Mouse (Mus musculus): ENCODE results near the gene Soat1. TPM values are rescaled to one million over a fixed set of nuclear protein-coding genes. Genes with fewer than 3 reads are reported as not detected.
"Not testable (repeated sequence)": the region's sequence is repeated elsewhere in the genome, so short reads cannot be mapped to it uniquely, and the experiment has no call there.

The Soat1 gene
- polyA plus RNA-seq, 1 experiment from 2014 or later = 12.4 TPM

DNA sequence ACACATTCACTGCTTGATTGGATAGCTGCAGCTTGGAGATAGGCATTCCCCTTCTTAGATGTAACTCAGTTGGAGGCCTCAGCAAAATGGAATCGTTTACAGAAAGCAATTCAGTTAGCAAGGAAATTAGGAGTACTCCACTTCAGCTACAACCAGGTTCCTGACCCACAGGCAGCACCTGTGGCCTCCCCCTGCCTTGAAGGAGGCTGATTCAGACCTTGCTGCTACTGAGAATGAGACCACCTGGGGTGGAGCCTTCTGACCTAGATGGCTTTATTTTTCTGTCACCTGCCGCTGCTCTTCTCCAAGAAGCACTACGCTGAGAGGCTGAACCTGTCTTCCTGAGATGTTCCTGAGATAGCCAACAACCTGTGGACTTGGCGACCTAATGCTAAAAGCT lies 65.6 kb downstream of the Soat1 start:
- no peak overlapping the region for H3K4me2 ChIP-seq (replicated peaks)
- H3K9me3 ChIP-seq = no peaks in the 10 kb centered on the region
- no peak overlapping the region for H3K9ac ChIP-seq (replicated peaks)
- H3K27ac ChIP-seq (replicated peaks) = no peak overlapping the region
- H3K4me3 ChIP-seq = no peak overlapping the region
- H3K4me1 ChIP-seq = no peaks in the 10 kb centered on the region
- H3K27me3 ChIP-seq = no peaks in the 10 kb centered on the region
- no peak for ATAC-seq (replicated peaks)
- no peaks in the 10 kb centered on the region for H3K36me3 ChIP-seq
- WGBS = 75% methylated on average over 4 of the region's 4 CpGs

DNA sequence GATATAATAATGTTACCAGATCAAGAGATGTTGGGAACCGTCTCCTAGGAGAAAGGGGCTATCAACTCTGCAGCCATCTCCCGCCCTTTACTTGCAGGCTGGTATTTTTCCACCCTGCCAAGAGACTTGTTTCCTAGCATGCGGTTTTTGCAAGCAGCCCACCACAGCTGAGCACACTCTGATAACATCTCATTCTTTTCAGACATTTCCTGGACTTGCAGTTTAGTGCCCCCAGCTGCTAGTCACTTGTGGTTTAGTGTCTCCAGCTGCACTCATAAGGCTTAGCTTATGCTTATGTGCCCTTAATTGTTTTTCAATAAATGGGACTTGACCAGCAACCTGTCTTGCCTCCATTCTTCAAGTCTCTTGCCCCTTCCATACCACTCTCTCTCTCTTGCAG lies 66.1 kb downstream of the Soat1 start:
- H3K9me3 ChIP-seq = no peaks in the 10 kb centered on the region
- no peak overlapping the region for H3K4me2 ChIP-seq (replicated peaks)
- ATAC-seq (replicated peaks) = no peak
- no peak overlapping the region for H3K27ac ChIP-seq (replicated peaks)
- no peaks in the 10 kb centered on the region for H3K36me3 ChIP-seq
- 83% methylated on average over 3 of the region's 3 CpGs for WGBS
- no peak overlapping the region for H3K4me3 ChIP-seq
- no peak overlapping the region for H3K9ac ChIP-seq (replicated peaks)
- H3K27me3 ChIP-seq = no peaks in the 10 kb centered on the region
- H3K4me1 ChIP-seq = no peaks in the 10 kb centered on the region

DNA sequence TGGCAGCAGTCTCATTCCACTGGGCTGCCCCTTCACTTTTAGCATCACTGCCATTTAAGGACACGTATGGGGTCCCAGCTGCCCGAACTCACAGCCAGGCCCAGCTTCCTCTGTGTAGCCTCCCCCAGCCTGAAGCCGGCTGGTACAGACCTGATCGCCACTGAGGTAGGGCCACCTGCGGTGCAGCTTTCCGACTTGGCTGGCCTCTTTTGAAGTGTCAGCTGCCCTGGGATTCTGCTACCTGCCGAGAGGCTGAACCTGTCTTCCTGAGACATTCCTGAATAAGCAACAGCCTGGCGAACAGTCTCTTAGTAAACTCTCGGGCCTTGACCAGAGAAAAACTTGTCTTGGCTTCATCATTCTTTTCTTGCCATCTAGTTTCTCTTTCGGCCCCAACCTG lies 70.9 kb downstream of the Soat1 start:
- Histone ChIP-seq H3K36me3 (no peaks in the 10 kb centered on the region), H3K4me1 (no peaks in the 10 kb centered on the region), H3K27ac (replicated peaks) (no peak overlapping the region), H3K9ac (replicated peaks) (no peak overlapping the region), H3K4me3 (no peak overlapping the region), H3K9me3 (no peaks in the 10 kb centered on the region), H3K4me2 (replicated peaks) (no peak overlapping the region), H3K27me3 (no peaks in the 10 kb centered on the region)
- 33% methylated on average over 10 of the region's 10 CpGs for whole genome bisulfite sequencing
- no peak for ATAC-seq (replicated peaks)

DNA sequence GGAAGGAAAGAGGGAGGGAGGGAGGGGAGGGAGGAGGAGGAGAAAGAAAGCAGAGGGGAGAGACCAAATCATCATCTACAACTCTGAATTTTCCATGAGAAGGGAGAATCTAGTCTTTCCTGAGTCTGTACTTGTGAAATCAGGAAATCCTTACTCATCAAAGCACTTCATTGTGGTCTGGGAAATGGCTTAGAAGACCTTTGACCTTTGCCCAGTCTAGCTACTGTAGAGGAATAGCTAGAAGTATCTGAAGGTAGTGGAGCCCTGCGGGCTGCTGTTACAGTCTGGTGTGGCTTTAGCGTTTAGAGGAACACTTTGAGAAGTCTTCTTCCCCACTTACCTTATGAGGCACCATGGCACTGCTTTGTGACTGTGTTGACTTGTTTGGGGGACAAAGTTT lies 71.6 kb downstream of the Soat1 start:
- no peaks in the 10 kb centered on the region for H3K27me3 ChIP-seq
- H3K4me2 ChIP-seq (replicated peaks) = no peak overlapping the region
- H3K36me3 ChIP-seq = no peaks in the 10 kb centered on the region
- H3K9ac ChIP-seq (replicated peaks) = no peak overlapping the region
- no peak for ATAC-seq (replicated peaks)
- WGBS = 66% methylated on average over 2 of the region's 2 CpGs
- no peak overlapping the region for H3K4me3 ChIP-seq
- H3K9me3 ChIP-seq = no peaks in the 10 kb centered on the region
- no peak overlapping the region for H3K27ac ChIP-seq (replicated peaks)
- H3K4me1 ChIP-seq = no peaks in the 10 kb centered on the region

DNA sequence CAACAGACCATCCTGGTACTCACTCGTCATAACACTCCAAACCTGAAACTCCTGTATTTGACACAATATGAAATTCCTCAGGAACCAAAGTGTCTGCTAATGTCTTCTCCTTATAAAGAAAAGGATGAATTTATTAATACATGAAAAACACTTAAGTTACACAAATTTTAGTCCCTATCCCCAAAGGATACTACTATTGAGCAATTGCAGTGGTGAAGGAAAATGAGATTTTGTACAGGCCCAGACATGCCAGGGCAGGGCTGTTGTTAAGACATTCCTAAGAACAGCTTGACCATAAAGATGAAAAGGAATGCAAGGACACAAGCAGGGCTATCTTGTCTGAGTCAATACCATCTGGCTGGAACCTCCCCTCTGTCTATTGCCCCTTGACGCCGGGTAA lies 74.0 kb downstream of the Soat1 start:
- WGBS = 84% methylated on average over 3 of the region's 3 CpGs
- not testable (repeated sequence) for ATAC-seq (replicated peaks); H3K4me3 ChIP-seq

DNA sequence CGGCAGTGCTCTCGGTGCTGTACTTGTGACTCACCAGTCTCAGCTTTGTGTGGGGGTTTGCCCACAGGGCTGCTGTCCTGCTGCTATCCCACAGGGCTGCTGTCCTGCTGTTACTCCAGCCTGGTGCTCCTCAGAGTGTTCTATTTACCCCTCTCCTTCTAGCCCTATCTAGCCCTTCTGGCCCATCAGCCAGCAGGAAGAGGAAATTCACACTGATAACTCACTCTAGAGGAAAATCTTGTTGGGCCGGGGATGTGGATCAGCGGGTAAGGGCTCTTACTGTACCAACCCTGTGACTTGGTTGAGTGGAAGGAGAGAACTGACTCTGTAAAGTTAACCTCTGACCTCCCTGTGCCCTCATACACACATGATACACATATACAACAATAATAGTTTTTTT lies 81.0 kb downstream of the Soat1 start:
- Histone ChIP-seq H3K4me2 (replicated peaks) (no peak overlapping the region), H3K9ac (replicated peaks) (no peak overlapping the region), H3K9me3 (no peaks in the 10 kb centered on the region), H3K36me3 (no peaks in the 10 kb centered on the region), H3K27ac (replicated peaks) (no peak overlapping the region), H3K4me3 (no peak overlapping the region), H3K27me3 (no peaks in the 10 kb centered on the region), H3K4me1 (no peaks in the 10 kb centered on the region)
- ATAC-seq (replicated peaks) = no peak
- 94% methylated on average over 4 of the region's 4 CpGs for WGBS

More for the DNA sequence above, 74.0 kb downstream of the Soat1 start:
- not testable (repeated sequence) for H3K36me3 ChIP-seq; H3K9ac ChIP-seq (replicated peaks); H3K9me3 ChIP-seq; H3K4me2 ChIP-seq (replicated peaks); H3K27ac ChIP-seq (replicated peaks); H3K27me3 ChIP-seq; H3K4me1 ChIP-seq

DNA sequence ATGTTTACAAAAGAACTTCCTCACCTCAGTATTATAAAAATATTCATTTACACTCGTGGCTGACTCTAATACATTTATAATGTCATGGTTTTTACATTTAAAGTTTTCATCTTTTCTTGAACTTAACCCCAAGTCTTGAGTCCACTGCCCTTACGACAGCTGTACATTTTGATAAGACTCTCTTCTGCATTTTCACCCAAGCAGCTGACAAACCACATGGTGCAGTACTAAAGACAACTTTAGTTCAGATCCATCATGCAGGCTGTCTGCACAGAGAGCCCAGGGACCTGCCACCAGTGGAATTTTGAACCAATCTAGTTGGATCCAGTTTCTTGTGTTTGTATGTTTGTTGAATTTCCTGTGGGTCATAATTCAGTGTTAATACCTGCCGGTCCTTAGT lies 87.3 kb downstream of the Soat1 start:
- 77% methylated on average over 3 of the region's 3 CpGs for WGBS
- H3K27me3 ChIP-seq = no peaks in the 10 kb centered on the region
- H3K27ac ChIP-seq (replicated peaks) = no peak overlapping the region
- no peak for ATAC-seq (replicated peaks)
- H3K9me3 ChIP-seq = no peaks in the 10 kb centered on the region
- no peaks in the 10 kb centered on the region for H3K36me3 ChIP-seq
- no peak overlapping the region for H3K4me3 ChIP-seq
- H3K4me2 ChIP-seq (replicated peaks) = no peak overlapping the region
- no peaks in the 10 kb centered on the region for H3K4me1 ChIP-seq
- H3K9ac ChIP-seq (replicated peaks) = no peak overlapping the region

DNA sequence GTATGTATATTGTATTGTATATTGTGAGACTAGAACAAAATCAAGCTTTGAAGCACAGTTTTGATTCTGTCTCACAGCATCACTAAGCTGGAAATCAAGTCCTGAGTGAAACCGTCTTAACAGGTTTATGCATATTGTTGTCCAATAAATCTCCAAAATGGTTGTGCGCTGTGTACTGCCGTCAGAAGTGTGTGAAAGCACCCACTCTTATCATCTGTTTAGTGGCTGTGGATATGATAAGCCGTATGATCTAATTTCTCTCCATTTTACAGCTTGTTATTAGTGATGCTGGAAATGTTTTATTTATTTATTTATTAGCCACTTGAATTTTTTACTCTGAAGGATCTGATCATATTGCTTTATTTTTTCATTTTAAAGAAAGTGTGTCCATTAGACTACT lies 87.9 kb downstream of the Soat1 start:
- no peaks in the 10 kb centered on the region for H3K36me3 ChIP-seq
- no peak for ATAC-seq (replicated peaks)
- H3K27ac ChIP-seq (replicated peaks) = no peak overlapping the region
- H3K4me3 ChIP-seq = no peak overlapping the region
- no peaks in the 10 kb centered on the region for H3K9me3 ChIP-seq
- no peak overlapping the region for H3K4me2 ChIP-seq (replicated peaks)
- H3K9ac ChIP-seq (replicated peaks) = no peak overlapping the region
- WGBS = 92% methylated on average over 4 of the region's 4 CpGs
- H3K27me3 ChIP-seq = no peaks in the 10 kb centered on the region
- H3K4me1 ChIP-seq = no peaks in the 10 kb centered on the region

DNA sequence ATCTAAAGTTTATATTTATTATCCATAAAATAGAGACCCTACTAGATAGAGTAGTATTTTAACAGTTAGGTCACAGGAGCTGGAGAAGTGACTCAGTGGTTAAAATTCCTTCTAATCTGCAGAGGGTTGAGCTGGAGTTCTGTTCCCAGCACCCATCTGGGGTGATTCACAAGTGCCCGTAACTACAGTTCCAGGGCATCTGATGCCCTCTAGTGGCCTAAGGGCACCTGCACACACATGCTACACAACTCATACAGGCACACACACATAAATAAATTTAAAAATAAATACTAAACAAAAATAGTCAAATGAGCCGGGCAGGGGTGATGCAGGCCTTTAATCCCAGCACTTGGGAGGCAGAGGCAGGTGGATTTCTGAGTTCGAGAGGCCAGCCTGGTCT lies 92.9 kb downstream of the Soat1 start:
- H3K9me3 ChIP-seq = no peaks in the 10 kb centered on the region
- H3K4me3 ChIP-seq = no peak overlapping the region
- no peaks in the 10 kb centered on the region for H3K27me3 ChIP-seq
- H3K4me1 ChIP-seq = no peaks in the 10 kb centered on the region
- no peak overlapping the region for H3K9ac ChIP-seq (replicated peaks)
- H3K4me2 ChIP-seq (replicated peaks) = no peak overlapping the region
- H3K36me3 ChIP-seq = no peaks in the 10 kb centered on the region
- no peak for ATAC-seq (replicated peaks)
- WGBS = 92% methylated on average over 3 of the region's 3 CpGs
- no peak overlapping the region for H3K27ac ChIP-seq (replicated peaks)

Other genes starting within 250 kb of the Soat1 start
- gene Tdrd5, start 170.7 kb downstream of the Soat1 start, polyA plus RNA-seq (2015; fragmentation: Nextera tagmentation; extraction: Ambion mirVana) = 0.31 and 0.42 TPM in 2 replicates
- gene Nphs2, start 163.6 kb downstream of the Soat1 start, polyA plus RNA-seq (2015; fragmentation: Nextera tagmentation; extraction: Ambion mirVana) = 0.50 and 0.81 TPM in 2 replicates
- gene Gm2000, start 108.3 kb downstream of the Soat1 start, polyA plus RNA-seq (2015; fragmentation: Nextera tagmentation; extraction: Ambion mirVana) = 588 and 629 TPM in 2 replicates
- 0.31 TPM in 2 replicates for gene Axdnd1, start 53.2 kb downstream of the Soat1 start, polyA plus RNA-seq (2015; fragmentation: Nextera tagmentation; extraction: Ambion mirVana)
- 0.57 and 0.71 TPM in 2 replicates for gene Gm10031, start 49.7 kb upstream of the Soat1 start, polyA plus RNA-seq (2015; fragmentation: Nextera tagmentation; extraction: Ambion mirVana)
- 6.5 and 6.9 TPM in 2 replicates for gene Abl2, start 84.5 kb upstream of the Soat1 start, polyA plus RNA-seq (2015; fragmentation: Nextera tagmentation; extraction: Ambion mirVana)
- 3.9 and 4.0 TPM in 2 replicates for gene Tor3a, start 200.0 kb upstream of the Soat1 start, polyA plus RNA-seq (2015; fragmentation: Nextera tagmentation; extraction: Ambion mirVana)
- 26.2 and 27.8 TPM in 2 replicates for gene Fam20b, start 244.8 kb upstream of the Soat1 start, polyA plus RNA-seq (2015; fragmentation: Nextera tagmentation; extraction: Ambion mirVana)

Data from forebrain, embryonic 15.5 days (tissue).